Mouse (Mus musculus): Measurements from ENCODE around the gene Zfp120. TPM values are rescaled to one million over a fixed set of nuclear protein-coding genes. Genes with fewer than 3 reads are reported as not detected.
A peak's percentile ranks its signal among the peaks of the same experiment; 100 is the strongest.
"Not testable (repeated sequence)": the region's sequence is repeated elsewhere in the genome, so short reads cannot be mapped to it uniquely, and the experiment has no call there.

Zfp120 gene
- polyA plus RNA-seq (2012; rRNA removed) = 4.5 and 4.9 TPM in 2 replicates

DNA sequence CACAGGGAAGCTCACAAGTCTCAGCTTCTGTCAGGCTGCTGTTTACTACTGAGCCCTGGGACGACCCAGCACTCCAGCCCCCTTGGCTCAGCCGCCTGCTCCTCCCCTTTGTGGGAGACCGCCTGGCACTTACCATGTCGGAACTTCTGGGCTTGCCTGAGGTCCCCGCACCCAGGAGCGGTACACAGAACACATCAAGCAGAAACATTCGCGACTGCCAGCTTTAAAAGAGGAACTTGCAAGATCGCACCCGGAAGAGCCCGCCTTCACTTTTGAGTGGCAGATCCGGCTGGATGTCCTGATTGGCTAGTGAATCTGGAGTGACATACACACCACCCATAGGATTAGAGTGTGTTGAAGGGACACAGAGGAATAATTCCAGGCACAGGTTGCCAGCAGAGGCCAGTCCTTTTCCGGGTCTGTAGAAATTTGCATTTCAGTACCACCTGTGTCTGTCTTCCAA lies at the start of gene Zfp120:
Gene Zfp120 (minus strand): TSS at position 274 of the 463 bp plus-strand sequence.
- peak; percentile 91 for DNase-seq (ENCODE audit: extremely low spot score in 1 of 2, low spot score in 1 of 2)

DNA sequence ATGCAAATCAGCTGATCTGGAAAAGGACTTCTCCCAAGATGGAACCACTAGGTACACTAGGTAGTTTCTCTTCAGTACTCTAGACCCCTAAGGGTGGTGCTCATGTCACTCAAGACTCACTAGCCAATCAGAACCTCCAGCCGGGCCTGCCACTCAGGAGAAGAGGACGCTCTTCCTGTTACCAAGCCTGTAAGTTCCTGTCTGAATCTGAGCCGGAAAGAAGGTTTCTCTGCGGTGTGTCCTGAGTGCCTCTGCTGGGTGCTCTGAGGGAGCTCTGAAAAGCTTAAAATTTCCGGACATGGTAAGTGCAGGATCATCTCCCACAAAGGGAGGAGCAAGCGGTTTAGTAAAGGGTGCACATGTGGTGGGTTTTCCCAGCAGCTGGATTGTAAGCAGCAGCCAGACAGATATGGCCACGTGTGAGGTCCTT lies 45.1 kb upstream of the Zfp120 start, which contains the start of gene Gm14139:
Gene Gm14139 (plus strand): TSS at position 186 of the 430 bp plus-strand sequence.
- DNase-seq (ENCODE audit: extremely low spot score in 1 of 2, low spot score in 1 of 2) = not testable (repeated sequence)

DNA sequence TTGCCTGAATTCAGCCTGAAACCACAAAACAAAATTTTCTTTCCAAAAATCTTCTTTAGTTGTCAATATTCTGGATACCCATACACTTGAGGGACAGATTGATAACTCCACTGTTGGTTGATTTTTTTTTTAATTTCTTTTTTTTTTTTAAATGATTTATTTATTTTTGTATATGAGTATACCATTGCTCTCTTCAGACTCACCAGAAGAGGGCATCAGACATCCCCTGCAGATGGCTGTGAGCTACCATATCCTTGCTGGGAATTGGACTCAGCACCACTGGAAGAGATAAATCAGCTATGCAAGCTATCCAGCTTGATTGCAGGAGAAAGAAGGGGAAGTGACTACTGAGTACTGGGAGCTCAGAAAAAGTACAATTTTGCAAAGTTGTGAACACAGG lies 44.5 kb upstream of the Zfp120 start:
- DNase-seq (ENCODE audit: extremely low spot score in 1 of 2, low spot score in 1 of 2) = not testable (repeated sequence)

DNA sequence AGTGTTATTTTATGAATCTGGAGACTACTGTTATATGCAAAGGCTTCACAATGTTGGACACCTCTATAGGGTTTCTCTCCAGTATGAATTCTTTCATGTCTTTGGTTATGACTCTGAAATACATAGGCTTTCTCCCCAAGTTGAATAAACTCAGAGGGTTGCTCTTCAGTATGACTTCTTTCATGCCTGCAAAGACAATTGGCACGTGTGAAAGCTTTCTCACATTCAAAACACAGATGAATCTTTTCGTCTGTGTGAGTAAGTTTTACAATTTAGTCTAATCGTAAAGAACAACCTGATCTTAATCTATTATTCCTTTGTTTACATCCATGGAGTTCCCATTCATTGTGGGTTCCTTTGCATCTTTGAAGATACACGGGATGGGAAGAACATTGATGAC lies 43.1 kb upstream of the Zfp120 start, which contains the start of gene Gm10770:
Gene Gm10770 (minus strand): TSS at position 101 of the 400 bp plus-strand sequence.
- not testable (repeated sequence) for DNase-seq (ENCODE audit: extremely low spot score in 1 of 2, low spot score in 1 of 2)

DNA sequence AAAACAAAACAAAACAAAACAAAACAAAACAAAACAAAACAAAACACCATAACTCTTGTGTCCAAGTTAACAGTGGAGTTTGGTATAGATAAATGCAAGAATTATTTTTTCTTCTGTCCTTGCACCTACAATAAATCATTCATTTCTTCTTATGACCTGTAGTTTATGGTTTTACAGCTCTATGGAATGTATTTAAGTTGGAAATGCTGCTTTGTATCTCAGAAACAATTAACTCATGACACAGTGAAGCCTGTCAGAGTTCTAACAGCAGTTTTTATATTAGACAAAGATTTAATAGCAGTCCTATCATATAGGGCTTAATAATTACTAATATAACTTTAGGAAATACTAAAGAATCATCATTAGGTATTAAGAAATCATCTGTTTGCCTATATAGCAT lies 37.3 kb upstream of the Zfp120 start:
- no peak for DNase-seq (ENCODE audit: extremely low spot score in 1 of 2, low spot score in 1 of 2)

DNA sequence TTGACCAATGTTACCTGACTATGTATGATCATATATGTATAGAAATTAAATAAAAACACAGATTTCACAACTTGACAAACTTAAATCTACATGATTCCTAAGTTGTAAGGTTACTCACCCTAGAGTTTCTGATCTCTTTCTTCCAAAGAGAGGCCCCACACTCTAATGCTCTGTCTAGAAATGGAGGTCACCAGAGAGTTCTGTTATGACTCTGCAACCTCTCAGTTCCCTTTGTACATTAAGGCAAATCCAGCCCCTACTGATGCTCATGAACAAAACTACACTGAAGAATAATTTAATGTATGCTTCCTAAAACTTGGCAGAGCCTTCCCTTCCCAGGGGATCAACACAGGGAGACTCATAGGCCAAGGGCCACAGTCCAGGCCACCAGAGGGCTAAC lies 30.2 kb upstream of the Zfp120 start:
- no peak for DNase-seq (ENCODE audit: extremely low spot score in 1 of 2, low spot score in 1 of 2)

DNA sequence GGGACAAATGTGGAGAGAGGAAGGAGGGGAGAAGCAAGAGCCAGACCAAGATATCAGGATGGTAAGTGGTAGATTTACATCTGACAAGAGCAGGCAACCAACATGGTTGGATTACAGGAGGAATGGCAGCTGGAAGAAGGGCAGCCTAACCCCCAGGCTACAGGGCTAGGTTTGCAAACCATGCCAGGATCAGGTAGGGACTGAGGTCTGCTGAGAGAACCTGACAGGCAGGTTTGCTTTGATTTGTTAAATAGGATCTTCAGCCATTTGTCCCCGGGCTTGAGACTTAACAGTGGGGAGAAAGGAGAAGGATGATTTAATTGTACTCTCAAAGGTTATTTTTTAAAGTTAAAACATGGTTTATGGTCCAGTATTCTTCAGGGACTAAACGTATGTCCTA lies 3.7 kb downstream of the Zfp120 start:
- no peak for DNase-seq (ENCODE audit: extremely low spot score in 1 of 2, low spot score in 1 of 2)

DNA sequence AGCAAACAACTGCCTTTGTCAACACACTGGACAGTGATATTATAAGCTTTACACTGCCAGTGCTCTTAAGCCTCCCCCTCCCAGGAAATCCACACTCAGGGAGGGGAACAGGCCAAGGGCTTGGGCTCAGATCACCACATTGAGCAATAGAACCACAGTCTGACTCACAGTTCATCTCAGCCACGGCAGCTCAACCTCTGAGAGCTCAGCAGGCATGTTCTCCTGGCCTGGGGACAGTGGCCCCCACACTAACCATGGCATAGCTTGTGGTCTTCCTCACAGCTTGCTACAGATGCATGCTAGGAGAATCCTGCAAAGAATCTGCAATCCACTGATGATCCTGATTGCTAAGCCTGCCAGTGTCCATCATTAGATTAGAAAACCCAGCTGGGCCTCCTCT lies 4.5 kb downstream of the Zfp120 start:
- not testable (repeated sequence) for DNase-seq (ENCODE audit: extremely low spot score in 1 of 2, low spot score in 1 of 2)

DNA sequence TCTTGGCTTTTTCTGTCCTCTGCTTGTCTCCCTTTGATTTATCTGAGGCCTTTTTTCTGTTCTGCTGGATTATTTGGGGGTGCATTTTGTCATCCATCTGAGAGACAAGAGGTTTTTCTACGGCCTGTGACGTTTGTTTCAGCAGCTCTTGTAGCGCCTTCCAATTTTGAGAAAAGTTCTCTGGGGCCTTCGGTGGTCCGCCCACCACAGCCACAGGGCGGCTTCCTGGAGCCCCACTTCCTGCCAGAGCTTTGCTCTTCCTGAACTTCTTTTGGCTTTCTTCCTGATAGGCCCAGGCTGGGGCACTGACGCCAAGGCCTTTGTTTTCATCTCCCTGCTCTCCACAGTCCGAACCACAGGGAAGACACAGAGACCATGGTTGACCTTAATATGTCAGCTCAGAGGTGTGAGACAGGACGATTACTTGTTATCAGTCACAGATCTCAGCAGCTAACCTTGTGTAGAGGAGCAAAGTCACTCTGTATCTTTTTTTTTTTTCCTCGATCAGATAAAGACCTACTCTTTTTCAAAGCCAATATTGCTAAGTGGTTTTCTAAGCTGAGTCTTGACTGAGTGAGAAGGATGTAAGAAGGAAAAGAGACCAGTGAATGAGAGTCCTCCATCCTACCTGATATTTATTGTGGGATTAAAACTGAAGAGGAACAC lies 25.1 kb downstream of the Zfp120 start:
- DNase-seq (ENCODE audit: extremely low spot score in 1 of 2, low spot score in 1 of 2) = no peak

DNA sequence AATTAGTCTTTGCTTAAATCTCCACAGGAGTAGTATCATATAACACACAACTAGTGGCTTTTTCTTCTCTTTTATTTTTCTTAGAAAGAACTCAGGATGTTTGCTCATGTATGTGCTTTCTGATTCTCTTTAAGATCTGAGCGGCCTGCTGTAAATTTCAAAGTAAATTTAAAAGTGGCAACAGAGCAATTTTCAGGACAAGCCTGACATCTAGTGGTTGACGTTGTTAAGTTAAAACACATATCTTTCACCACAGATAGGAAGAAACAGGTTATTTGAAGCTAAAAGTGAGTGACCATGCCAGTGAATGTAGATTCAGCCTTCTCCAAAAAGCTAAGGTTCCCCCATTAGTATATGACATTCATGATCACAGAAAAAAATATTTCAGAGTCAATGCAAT lies 36.9 kb downstream of the Zfp120 start:
- DNase-seq (ENCODE audit: extremely low spot score in 1 of 2, low spot score in 1 of 2) = peak; percentile 28 to 86

Other genes starting within 250 kb of the Zfp120 start
- gene Gm10770, start 43.0 kb upstream of the Zfp120 start, polyA plus RNA-seq (2012; rRNA removed) = not detected in 2 replicates
- 0.08 TPM in 1 of 2 replicates, not detected in the other for gene Gm14139, start 45.0 kb upstream of the Zfp120 start, polyA plus RNA-seq (2012; rRNA removed)
- 2.5 and 2.9 TPM in 2 replicates for gene Zfp937, start 81.4 kb upstream of the Zfp120 start, polyA plus RNA-seq (2012; rRNA removed)
- 0.84 and 1.1 TPM in 2 replicates for gene Gm21994, start 118.9 kb upstream of the Zfp120 start, polyA plus RNA-seq (2012; rRNA removed)
- 0.06 TPM in 1 of 2 replicates, not detected in the other for gene Gm14124, start 120.8 kb upstream of the Zfp120 start, polyA plus RNA-seq (2012; rRNA removed)
- gene Gm10130, start 187.0 kb upstream of the Zfp120 start, polyA plus RNA-seq (2012; rRNA removed) = not detected in 2 replicates
- gene 3300002I08Rik, start 226.1 kb upstream of the Zfp120 start, polyA plus RNA-seq (2012; rRNA removed) = 3.1 and 5.3 TPM in 2 replicates

Data from frontal cortex, adult 2 months (tissue).